Mouse (Mus musculus) heart, postnatal 25 days (tissue): Measurements from ENCODE around the gene Hesx1. TPM values are rescaled to one million over a fixed set of nuclear protein-coding genes. Genes with fewer than 3 reads are reported as not detected.

Source experiments
- DNase-seq: peaks from one replicate; pipeline ENCODE4 v3.0.0; 2022; ENCODE audit warnings: low spot score
- intact Hi-C: fragments of 180-260 bp; cut with DNase I; formaldehyde crosslinking; loops from one replicate; pipeline ENCODE4 v1.15.1; 2025
- total RNA-seq, 2 experiments: library from RNA; stranded (reverse); gene quantifications; 2 replicates each; pipeline ENCODE4 v1.2.3; 2021

Hesx1 gene
- total RNA-seq, 2 experiments from 2014 or later: not detected

DNA sequence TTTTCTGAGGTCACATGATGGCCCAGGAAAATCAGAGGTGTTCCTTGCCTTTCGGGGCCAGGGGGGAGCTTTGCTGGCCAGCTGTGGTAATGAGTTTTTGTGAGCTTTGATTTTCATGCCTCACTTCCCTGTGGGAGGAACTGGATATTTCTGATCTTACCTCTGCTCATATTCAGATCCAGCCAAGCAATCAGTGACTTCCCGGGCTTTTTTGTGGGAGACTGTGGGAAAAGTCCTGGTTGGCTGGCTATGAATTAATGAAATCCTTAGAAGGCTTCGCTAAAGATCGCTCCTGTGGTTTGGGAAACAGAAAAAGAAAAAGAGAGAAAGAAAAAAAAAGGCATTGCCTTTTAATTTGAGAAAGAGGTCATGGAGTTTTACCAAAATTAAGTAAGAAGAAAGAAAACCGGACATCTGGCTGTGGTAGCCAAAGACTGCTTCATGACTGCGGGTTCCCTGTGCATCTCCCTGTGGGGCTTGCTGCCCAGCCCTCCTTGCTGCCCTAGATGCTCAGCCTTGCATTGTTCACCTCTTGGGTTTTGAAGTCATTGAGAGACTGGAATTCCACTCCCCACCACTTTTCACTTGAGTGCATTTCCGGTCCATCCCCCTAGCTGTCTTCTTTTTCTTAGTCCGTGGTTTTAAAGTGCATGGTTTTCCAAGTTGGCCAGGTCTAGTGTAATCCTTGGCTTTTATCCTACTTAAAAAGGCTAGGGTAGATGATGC lies 54.2 kb downstream of the Hesx1 start:
- intact Hi-C loops: loop anchor here (10.0 kb wide), 1 partner anchor 376 kb away; the partner anchor contains the start of gene Fam208a

DNA sequence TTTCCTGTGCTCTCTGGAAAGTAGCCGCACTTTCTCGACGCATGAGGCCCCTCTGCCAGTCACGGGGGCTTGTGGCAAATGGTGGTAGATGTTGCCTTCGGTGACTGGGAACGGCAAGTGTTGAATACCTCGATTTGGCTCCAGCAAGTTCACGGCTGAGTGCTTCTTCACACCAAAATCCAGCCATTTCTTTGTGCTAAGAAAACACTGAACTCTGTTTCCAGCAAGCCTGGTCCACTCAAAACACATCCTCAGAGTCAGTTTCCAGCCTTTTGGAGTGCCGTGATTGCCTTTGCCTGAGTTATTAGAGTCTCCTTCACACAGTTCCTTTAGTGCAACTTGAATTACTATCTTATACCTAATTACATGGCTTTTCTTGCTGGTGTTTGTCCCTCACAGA lies 55.8 kb downstream of the Hesx1 start:
- no peak for DNase-seq
- intact Hi-C loops: no loop called here

More for the DNA sequence above, 54.2 kb downstream of the Hesx1 start:
- DNase-seq: no peak

DNA sequence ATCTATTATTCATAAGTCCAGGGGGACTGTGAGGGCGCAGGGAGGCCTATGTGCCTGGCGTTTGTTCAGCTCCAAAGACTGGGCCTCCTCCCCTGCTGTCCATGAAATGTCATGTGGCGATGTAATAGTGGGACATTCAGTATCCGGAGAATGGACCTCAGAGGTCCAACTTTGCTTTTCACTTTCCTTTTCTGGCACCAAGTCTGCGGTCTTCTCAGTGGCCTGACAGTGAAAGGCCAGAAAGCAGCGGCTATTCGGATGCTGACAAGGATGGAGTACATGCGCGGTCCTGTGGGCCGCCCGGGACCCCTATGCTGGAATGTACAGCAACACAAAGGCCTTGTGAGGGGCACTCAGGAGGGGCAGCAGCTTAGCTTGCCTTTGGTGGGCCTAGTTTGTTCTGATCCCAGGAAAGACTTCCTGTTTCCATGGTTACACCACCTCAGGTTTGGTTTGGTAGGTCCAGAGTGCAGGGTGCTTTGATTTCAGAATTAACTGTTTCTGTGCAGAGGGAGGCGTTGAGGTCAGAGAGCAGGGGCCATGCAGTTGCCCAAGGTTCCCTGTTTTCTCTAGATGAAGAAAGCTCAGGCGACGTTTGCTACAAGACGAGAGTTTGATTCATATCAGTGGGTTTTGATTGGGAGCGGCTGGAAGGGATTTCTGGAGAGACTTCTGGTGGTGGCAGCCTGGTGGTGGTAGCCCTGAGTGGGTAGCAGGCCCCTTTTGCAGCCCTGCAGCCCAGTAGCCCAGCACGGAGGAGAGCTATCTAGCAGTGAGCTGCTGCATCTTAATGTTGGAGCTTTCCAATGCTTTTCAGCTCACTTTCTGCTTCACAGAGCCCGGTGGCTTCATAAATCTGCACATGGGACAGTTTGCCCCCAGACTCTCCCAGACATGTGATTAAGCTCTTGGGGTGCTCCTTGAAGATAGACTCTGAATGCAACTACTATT lies 56.6 kb downstream of the Hesx1 start:
- intact Hi-C loops: no loop called here
- DNase-seq: no peak

DNA sequence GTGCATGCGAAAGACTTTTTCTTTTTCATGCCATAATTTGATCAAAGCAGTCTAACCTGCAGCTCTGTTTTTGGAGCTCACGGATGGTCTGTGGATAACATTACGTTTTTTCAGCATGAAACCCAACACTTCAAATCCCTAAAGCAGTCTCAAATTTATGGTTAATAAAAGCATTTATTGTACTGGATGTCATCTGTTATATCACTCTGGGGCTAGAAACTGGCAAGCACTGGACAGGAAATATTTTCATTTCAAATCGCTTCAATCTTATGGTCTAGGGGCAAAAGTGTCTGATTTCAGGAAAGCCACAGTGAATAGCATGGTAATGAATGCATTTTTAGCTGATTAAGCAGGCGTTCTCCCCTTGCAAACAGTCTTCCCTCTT lies 57.3 kb downstream of the Hesx1 start:
- no peak for DNase-seq
- intact Hi-C loops: no loop called here

Other genes starting within 250 kb of the Hesx1 start
- gene Asb14, start 99.9 kb upstream of the Hesx1 start, total RNA-seq: 10 to 100 TPM; 72.9 to 74.0 TPM
- 10 to 100 TPM; 18.4 to 19.4 TPM for gene Appl1, start 23.2 kb upstream of the Hesx1 start, total RNA-seq
- 1 to 10 TPM; 3.6 to 5.7 TPM for gene Il17rd, start 44.5 kb downstream of the Hesx1 start, total RNA-seq
- gene Arhgef3, start 120.5 kb downstream of the Hesx1 start, total RNA-seq: 10 to 100 TPM; 29.0 to 34.1 TPM